Mouse (Mus musculus): ENCODE data around the gene Gm21961.
"Not testable (repeated sequence)": the region's sequence is repeated elsewhere in the genome, so short reads cannot be mapped to it uniquely, and the experiment has no call there.

The Gm21961 gene

GRCm38 (mm10) chr15:65014804-65015203 is at the start of gene Gm21961:
TSS of gene Gm21961 (minus strand) at chr15:65014904.
- in situ Hi-C loops (cut with MboI, MseI), result no loop called here

GRCm38 (mm10) chr15:65041999-65042398 is 27.3 kb upstream of the Gm21961 start:
- in situ Hi-C loops (cut with MboI, MseI), result no loop called here

GRCm38 (mm10) chr15:65039216-65039615 is 24.5 kb upstream of the Gm21961 start:
- in situ Hi-C loops (cut with MboI, MseI), result not testable (repeated sequence)

GRCm38 (mm10) chr15:65017971-65018370 is 3.3 kb upstream of the Gm21961 start:
- in situ Hi-C loops (cut with MboI, MseI), result no loop called here

GRCm38 (mm10) chr15:65006177-65006576 is 8.5 kb downstream of the Gm21961 start:
- in situ Hi-C loops (cut with MboI, MseI), result no loop called here

GRCm38 (mm10) chr15:64994498-64994897 is 20.2 kb downstream of the Gm21961 start:
- in situ Hi-C loops (cut with MboI, MseI), result no loop called here

GRCm38 (mm10) chr15:64979976-64980375 is 34.7 kb downstream of the Gm21961 start:
- in situ Hi-C loops (cut with MboI, MseI), result no loop called here

- in situ Hi-C loops (cut with MboI, MseI), result no loop called here
Observed at GRCm38 (mm10) chr15:64976044-64976805, 38.5 kb downstream of the Gm21961 start.
